Mouse (Mus musculus) spleen, adult 2 months (tissue): Measurements from ENCODE around the gene Psenen.

Source experiments
- CTCF ChIP-seq: fragments of 200-500 bp; IDR thresholded peaks from 2 replicates; pipeline ENCODE4 v1.5.1; 2011; ENCODE audit warnings: mild to moderate bottlenecking, inconsistent platforms; ENCODE audit not compliant: insufficient read depth, insufficient read length, insufficient replicate concordance; ENCODE audit errors: extremely low read depth
- POLR2A ChIP-seq: fragments of 200-500 bp; IDR thresholded peaks from 2 replicates; pipeline ENCODE4 v1.6.1; 2011; ENCODE audit warnings: low read depth, low read length, inconsistent platforms

- TF ChIP-seq CTCF (no peak), POLR2A (no peak)
Observed at GRCm38 (mm10) chr7:30515003-30515760, 48.2 kb downstream of the Psenen start.
